Mouse (Mus musculus): Measurements from ENCODE around the gene Cdc42bpg. TPM values are rescaled to one million over a fixed set of nuclear protein-coding genes. Genes with fewer than 3 reads are reported as not detected.

Gene Cdc42bpg
- polyA plus RNA-seq, 1 experiment = 60.5 TPM

GRCm38 (mm10) chr19:6364842-6365241 is 58.6 kb downstream of the Cdc42bpg start:
- no peak overlapping the region for H3K27ac ChIP-seq (ENCODE audit: insufficient read depth, low read length)
- H3K4me3 ChIP-seq (ENCODE audit: low read depth, low read length) = peak overlapping the region; percentile 82
- no peaks in the 10 kb centered on the region for H3K27me3 ChIP-seq (ENCODE audit: control insufficient read depth, insufficient read depth, low read length, poor library complexity, severe bottlenecking)
- TF ChIP-seq EP300 (IDR thresholded peaks at IDR 0.05; ENCODE audit: insufficient read depth, low read depth, low read length) (no peak), POLR2A (IDR thresholded peaks at IDR 0.05; ENCODE audit: insufficient read depth, low read length) (no peak), CTCF (IDR thresholded peaks at IDR 0.05; ENCODE audit: low read depth, low read length) (no peak)
- H3K9me3 ChIP-seq (replicated peaks; ENCODE audit: control insufficient read depth, insufficient read depth, low read length, poor library complexity, severe bottlenecking) = no peaks in the 10 kb centered on the region
- peaks cover 51% of the 10 kb centered on the region for H3K36me3 ChIP-seq (ENCODE audit: control insufficient read depth, insufficient read depth, low read length, poor library complexity, severe bottlenecking)
- peak overlapping the region; percentile 95 for H3K9ac ChIP-seq (ENCODE audit: low read depth, poor library complexity, severe bottlenecking)
- no peaks in the 10 kb centered on the region for H3K4me1 ChIP-seq (ENCODE audit: control insufficient read depth, insufficient read depth, low read length)

- Histone ChIP-seq H3K27me3 (ENCODE audit: control insufficient read depth, insufficient read depth, low read length, poor library complexity, severe bottlenecking) (no peaks in the 10 kb centered on the region), H3K4me3 (ENCODE audit: low read depth, low read length) (no peak overlapping the region), H3K27ac (ENCODE audit: insufficient read depth, low read length) (no peak overlapping the region), H3K9me3 (replicated peaks; ENCODE audit: control insufficient read depth, insufficient read depth, low read length, poor library complexity, severe bottlenecking) (no peaks in the 10 kb centered on the region), H3K9ac (ENCODE audit: low read depth, poor library complexity, severe bottlenecking) (no peak overlapping the region), H3K36me3 (ENCODE audit: control insufficient read depth, insufficient read depth, low read length, poor library complexity, severe bottlenecking) (peaks cover 94% of the 10 kb centered on the region), H3K4me1 (ENCODE audit: control insufficient read depth, insufficient read depth, low read length) (no peaks in the 10 kb centered on the region)
- TF ChIP-seq EP300 (IDR thresholded peaks at IDR 0.05; ENCODE audit: insufficient read depth, low read depth, low read length) (no peak), CTCF (IDR thresholded peaks at IDR 0.05; ENCODE audit: low read depth, low read length) (no peak), POLR2A (IDR thresholded peaks at IDR 0.05; ENCODE audit: insufficient read depth, low read length) (no peak)
Measured at GRCm38 (mm10) chr19:6370175-6370574, 63.9 kb downstream of the Cdc42bpg start.

- Histone ChIP-seq H3K27ac (ENCODE audit: insufficient read depth, low read length) (no peak overlapping the region), H3K4me3 (ENCODE audit: low read depth, low read length) (no peak overlapping the region), H3K9me3 (replicated peaks; ENCODE audit: control insufficient read depth, insufficient read depth, low read length, poor library complexity, severe bottlenecking) (no peaks in the 10 kb centered on the region), H3K4me1 (ENCODE audit: control insufficient read depth, insufficient read depth, low read length) (no peaks in the 10 kb centered on the region), H3K27me3 (ENCODE audit: control insufficient read depth, insufficient read depth, low read length, poor library complexity, severe bottlenecking) (no peaks in the 10 kb centered on the region), H3K36me3 (ENCODE audit: control insufficient read depth, insufficient read depth, low read length, poor library complexity, severe bottlenecking) (peaks cover 90% of the 10 kb centered on the region), H3K9ac (ENCODE audit: low read depth, poor library complexity, severe bottlenecking) (no peak overlapping the region)
- no peak for TF ChIP-seq POLR2A (IDR thresholded peaks at IDR 0.05; ENCODE audit: insufficient read depth, low read length)
- no peak for TF ChIP-seq CTCF (IDR thresholded peaks at IDR 0.05; ENCODE audit: low read depth, low read length)
- TF ChIP-seq EP300 (IDR thresholded peaks at IDR 0.05; ENCODE audit: insufficient read depth, low read depth, low read length) = no peak
Measured at GRCm38 (mm10) chr19:6372433-6372832, 66.2 kb downstream of the Cdc42bpg start.

GRCm38 (mm10) chr19:6373539-6374400 is 67.5 kb downstream of the Cdc42bpg start:
- H3K27me3 ChIP-seq (ENCODE audit: control insufficient read depth, insufficient read depth, low read length, poor library complexity, severe bottlenecking) = no peaks in the 10 kb centered on the region
- peaks cover 85% of the 10 kb centered on the region for H3K36me3 ChIP-seq (ENCODE audit: control insufficient read depth, insufficient read depth, low read length, poor library complexity, severe bottlenecking)
- H3K9ac ChIP-seq (ENCODE audit: low read depth, poor library complexity, severe bottlenecking) = no peak overlapping the region
- no peak overlapping the region for H3K4me3 ChIP-seq (ENCODE audit: low read depth, low read length)
- no peaks in the 10 kb centered on the region for H3K4me1 ChIP-seq (ENCODE audit: control insufficient read depth, insufficient read depth, low read length)
- H3K27ac ChIP-seq (ENCODE audit: insufficient read depth, low read length) = no peak overlapping the region
- no peaks in the 10 kb centered on the region for H3K9me3 ChIP-seq (replicated peaks; ENCODE audit: control insufficient read depth, insufficient read depth, low read length, poor library complexity, severe bottlenecking)
- TF ChIP-seq POLR2A (IDR thresholded peaks at IDR 0.05; ENCODE audit: insufficient read depth, low read length) (no peak), CTCF (IDR thresholded peaks at IDR 0.05; ENCODE audit: low read depth, low read length) (peak; percentile 86), EP300 (IDR thresholded peaks at IDR 0.05; ENCODE audit: insufficient read depth, low read depth, low read length) (no peak)

- no peaks in the 10 kb centered on the region for H3K9me3 ChIP-seq (replicated peaks; ENCODE audit: control insufficient read depth, insufficient read depth, low read length, poor library complexity, severe bottlenecking)
- H3K4me1 ChIP-seq (ENCODE audit: control insufficient read depth, insufficient read depth, low read length) = no peaks in the 10 kb centered on the region
- H3K9ac ChIP-seq (ENCODE audit: low read depth, poor library complexity, severe bottlenecking) = 0 out of 2 replicates have a peak overlapping the region, but pooled peaks have one; percentile 50
- no peak for TF ChIP-seq CTCF (IDR thresholded peaks at IDR 0.05; ENCODE audit: low read depth, low read length)
- no peak for TF ChIP-seq EP300 (IDR thresholded peaks at IDR 0.05; ENCODE audit: insufficient read depth, low read depth, low read length)
- TF ChIP-seq POLR2A (IDR thresholded peaks at IDR 0.05; ENCODE audit: insufficient read depth, low read length) = no peak
- peak overlapping the region; percentile 5 for H3K4me3 ChIP-seq (ENCODE audit: low read depth, low read length)
- no peaks in the 10 kb centered on the region for H3K27me3 ChIP-seq (ENCODE audit: control insufficient read depth, insufficient read depth, low read length, poor library complexity, severe bottlenecking)
- H3K36me3 ChIP-seq (ENCODE audit: control insufficient read depth, insufficient read depth, low read length, poor library complexity, severe bottlenecking) = peaks cover 79% of the 10 kb centered on the region
- H3K27ac ChIP-seq (ENCODE audit: insufficient read depth, low read length) = no peak overlapping the region
Measured at GRCm38 (mm10) chr19:6374571-6374970, 68.3 kb downstream of the Cdc42bpg start.

Other genes starting within 250 kb of the Cdc42bpg start
- gene Mrpl49, start 248.7 kb upstream of the Cdc42bpg start, polyA plus RNA-seq (2011; ENCODE audit: insufficient read depth, insufficient read length, low read depth, missing spikeins) = 44.9 and 65.1 TPM in 2 replicates
- gene Fau, start 248.6 kb upstream of the Cdc42bpg start, polyA plus RNA-seq (2011; ENCODE audit: insufficient read depth, insufficient read length, low read depth, missing spikeins) = 1,239 and 1,271 TPM in 2 replicates
- gene Znhit2, start 245.3 kb upstream of the Cdc42bpg start, polyA plus RNA-seq (2011; ENCODE audit: insufficient read depth, insufficient read length, low read depth, missing spikeins) = 6.5 and 8.9 TPM in 2 replicates
- 19.1 and 25.8 TPM in 2 replicates for gene Tm7sf2, start 238.1 kb upstream of the Cdc42bpg start, polyA plus RNA-seq (2011; ENCODE audit: insufficient read depth, insufficient read length, low read depth, missing spikeins)
- 46.6 and 47.4 TPM in 2 replicates for gene Vps51, start 229.2 kb upstream of the Cdc42bpg start, polyA plus RNA-seq (2011; ENCODE audit: insufficient read depth, insufficient read length, low read depth, missing spikeins)
- not detected in 2 replicates for gene Tmem262, start 226.4 kb upstream of the Cdc42bpg start, polyA plus RNA-seq (2011; ENCODE audit: insufficient read depth, insufficient read length, low read depth, missing spikeins)
- not detected in 2 replicates for gene Gm28374, start 224.2 kb upstream of the Cdc42bpg start, polyA plus RNA-seq (2011; ENCODE audit: insufficient read depth, insufficient read length, low read depth, missing spikeins)
- gene Zfpl1, start 221.5 kb upstream of the Cdc42bpg start, polyA plus RNA-seq (2011; ENCODE audit: insufficient read depth, insufficient read length, low read depth, missing spikeins) = 34.2 and 49.7 TPM in 2 replicates
- 47.7 and 50.5 TPM in 2 replicates for gene Cdca5, start 221.5 kb upstream of the Cdc42bpg start, polyA plus RNA-seq (2011; ENCODE audit: insufficient read depth, insufficient read length, low read depth, missing spikeins)
- gene AC131692.1, start 212.0 kb upstream of the Cdc42bpg start, polyA plus RNA-seq (2011; ENCODE audit: insufficient read depth, insufficient read length, low read depth, missing spikeins) = 5.9 and 6.3 TPM in 2 replicates
- gene Naaladl1, start 200.7 kb upstream of the Cdc42bpg start, polyA plus RNA-seq (2011; ENCODE audit: insufficient read depth, insufficient read length, low read depth, missing spikeins) = 2.9 and 3.5 TPM in 2 replicates
- 13.5 and 17.6 TPM in 2 replicates for gene Sac3d1, start 187.8 kb upstream of the Cdc42bpg start, polyA plus RNA-seq (2011; ENCODE audit: insufficient read depth, insufficient read length, low read depth, missing spikeins)
- gene Snx15, start 178.2 kb upstream of the Cdc42bpg start, polyA plus RNA-seq (2011; ENCODE audit: insufficient read depth, insufficient read length, low read depth, missing spikeins) = 8.6 and 10.0 TPM in 2 replicates
- not detected in 2 replicates for gene Batf2, start 165.5 kb upstream of the Cdc42bpg start, polyA plus RNA-seq (2011; ENCODE audit: insufficient read depth, insufficient read length, low read depth, missing spikeins)
- 38.7 and 40.4 TPM in 2 replicates for gene Arl2, start 164.9 kb upstream of the Cdc42bpg start, polyA plus RNA-seq (2011; ENCODE audit: insufficient read depth, insufficient read length, low read depth, missing spikeins)
- gene Majin, start 122.1 kb upstream of the Cdc42bpg start, polyA plus RNA-seq (2011; ENCODE audit: insufficient read depth, insufficient read length, low read depth, missing spikeins) = not detected in 2 replicates
- 1.0 TPM in 1 of 2 replicates, not detected in the other for gene Gpha2, start 80.1 kb upstream of the Cdc42bpg start, polyA plus RNA-seq (2011; ENCODE audit: insufficient read depth, insufficient read length, low read depth, missing spikeins)
- gene Ppp2r5b, start 70.6 kb upstream of the Cdc42bpg start, polyA plus RNA-seq (2011; ENCODE audit: insufficient read depth, insufficient read length, low read depth, missing spikeins) = 12.2 and 17.1 TPM in 2 replicates
- 10.9 and 11.1 TPM in 2 replicates for gene Atg2a, start 64.8 kb upstream of the Cdc42bpg start, polyA plus RNA-seq (2011; ENCODE audit: insufficient read depth, insufficient read length, low read depth, missing spikeins)
- 81.0 and 81.6 TPM in 2 replicates for gene Ehd1, start 29.7 kb upstream of the Cdc42bpg start, polyA plus RNA-seq (2011; ENCODE audit: insufficient read depth, insufficient read length, low read depth, missing spikeins)
- gene Men1, start 28.5 kb downstream of the Cdc42bpg start, polyA plus RNA-seq (2011; ENCODE audit: insufficient read depth, insufficient read length, low read depth, missing spikeins) = 34.8 and 40.5 TPM in 2 replicates
- gene Map4k2, start 34.7 kb downstream of the Cdc42bpg start, polyA plus RNA-seq (2011; ENCODE audit: insufficient read depth, insufficient read length, low read depth, missing spikeins) = 10.7 and 16.9 TPM in 2 replicates
- gene Sf1, start 57.2 kb downstream of the Cdc42bpg start, polyA plus RNA-seq (2011; ENCODE audit: insufficient read depth, insufficient read length, low read depth, missing spikeins) = 333 and 355 TPM in 2 replicates
- 4.1 and 4.6 TPM in 2 replicates for gene Pygm, start 77.9 kb downstream of the Cdc42bpg start, polyA plus RNA-seq (2011; ENCODE audit: insufficient read depth, insufficient read length, low read depth, missing spikeins)
- 37.9 and 48.6 TPM in 2 replicates for gene Rasgrp2, start 92.9 kb downstream of the Cdc42bpg start, polyA plus RNA-seq (2011; ENCODE audit: insufficient read depth, insufficient read length, low read depth, missing spikeins)
- 5.6 and 7.0 TPM in 2 replicates for gene Nrxn2, start 112.3 kb downstream of the Cdc42bpg start, polyA plus RNA-seq (2011; ENCODE audit: insufficient read depth, insufficient read length, low read depth, missing spikeins)
- not detected in 2 replicates for gene Slc22a12, start 236.6 kb downstream of the Cdc42bpg start, polyA plus RNA-seq (2011; ENCODE audit: insufficient read depth, insufficient read length, low read depth, missing spikeins)

Data from ES-Bruce4 (cell line).